Mouse (Mus musculus) heart, adult 2 months (tissue): Measurements from ENCODE around the gene Acot8.

ENCODE experiments used
- CTCF ChIP-seq: fragments of 200-600 bp; IDR thresholded peaks from 2 replicates; pipeline ENCODE4 v1.8.1; 2022; ENCODE audit warnings: antibody characterized with exemption, mild to moderate bottlenecking, moderate library complexity
- POLR2A ChIP-seq: fragments of 200-500 bp; IDR thresholded peaks from 2 replicates; pipeline ENCODE4 v1.6.1; 2011; ENCODE audit warnings: mild to moderate bottlenecking, low read depth, low read length, control low read depth; ENCODE audit not compliant: insufficient read depth

- TF ChIP-seq CTCF (no peak), POLR2A (no peak)
Measured at GRCm38 (mm10) chr2:164760059-164760833, 44.4 kb downstream of the Acot8 start.
